Mouse (Mus musculus) kidney, embryonic 14.5 days (tissue): ENCODE measurements around the gene Pagr1a. TPM values are rescaled to one million over a fixed set of nuclear protein-coding genes. Genes with fewer than 3 reads are reported as not detected.
A peak's percentile ranks its signal among the peaks of the same experiment; 100 is the strongest.

ENCODE experiments used
- ATAC-seq: fragments of 200-750 bp; cut with Nextera tagmentation; 2 replicates; pipeline ENCODE4 v1.8.0; 2017; ENCODE audit warnings: moderate number of reproducible peaks, mild to moderate bottlenecking, moderate TSS enrichment, moderate library complexity; ENCODE audit not compliant: low FRiP score, low TSS enrichment
- H3K27ac ChIP-seq: fragments of 300-500 bp; sonication (generic); 2 replicates; pipeline ENCODE4 v1.5.1; 2014; ENCODE audit warnings: low read depth, mild to moderate bottlenecking, low read length, moderate library complexity, mixed read lengths
- H3K27me3 ChIP-seq: fragments of 300-500 bp; sonication (generic); 2 replicates; pipeline ENCODE4 v1.6.1; 2014; ENCODE audit warnings: mild to moderate bottlenecking, low read length; ENCODE audit not compliant: control insufficient read depth, insufficient read depth
- H3K36me3 ChIP-seq: fragments of 300-500 bp; sonication (generic); 2 replicates; pipeline ENCODE4 v1.6.1; 2014; ENCODE audit warnings: low read length, mixed read lengths; ENCODE audit not compliant: control insufficient read depth, insufficient read depth
- H3K4me1 ChIP-seq: fragments of 300-500 bp; sonication (generic); 2 replicates; pipeline ENCODE4 v1.6.1; 2014; ENCODE audit warnings: low read length, mixed read lengths; ENCODE audit not compliant: control insufficient read depth, insufficient read depth
- H3K4me2 ChIP-seq: fragments of 300-500 bp; sonication (generic); replicated peaks from 2 replicates; pipeline ENCODE4 v1.6.1; 2014; ENCODE audit warnings: low read depth, mild to moderate bottlenecking, low read length
- H3K4me3 ChIP-seq: fragments of 300-500 bp; sonication (generic); 2 replicates; pipeline ENCODE4 v1.5.1; 2014; ENCODE audit warnings: mild to moderate bottlenecking, low read length
- H3K9ac ChIP-seq: fragments of 300-500 bp; sonication (generic); 2 replicates; pipeline ENCODE4 v1.6.1; 2014; ENCODE audit warnings: low read depth, mild to moderate bottlenecking, low read length, moderate library complexity
- H3K9me3 ChIP-seq: fragments of 300-500 bp; sonication (generic); 2 replicates; pipeline ENCODE4 v1.6.1; 2016; ENCODE audit warnings: low read length; ENCODE audit not compliant: control insufficient read depth
- WGBS: fragments of 180-500 bp; shearing (Covaris S2); extraction: QIAGEN DNeasy Blood & Tissue Kit; methylation state at CpG from one replicate; pipeline ENCODE4 v1.1.7; 2014; 5-methylcytosine and 5-hydroxymethylcytosine counted together
- polyA plus RNA-seq: library from polyadenylated mRNA; unstranded; fragments of >200 nt; fragmentation: Nextera tagmentation; extraction: Ambion mirVana; gene quantifications from 2 replicates; pipeline ENCODE4 v1.2.1, GENCODE M21; 2014

Gene Pagr1a
- polyA plus RNA-seq, 1 experiment from 2014 or later: 41.3 TPM

- Histone ChIP-seq H3K4me2 (no peak overlapping the region), H3K27ac (no peak overlapping the region), H3K36me3 (peaks cover 17% of the 10 kb centered on the region), H3K9ac (no peak overlapping the region), H3K4me3 (no peak overlapping the region), H3K4me1 (peaks cover 24% of the 10 kb centered on the region), H3K27me3 (no peaks in the 10 kb centered on the region), H3K9me3 (no peaks in the 10 kb centered on the region)
- no peak for ATAC-seq
- 98% methylated on average over 2 of the region's 2 CpGs for WGBS
These were observed 6.1 kb downstream of the Pagr1a start for GRCm38 (mm10) chr7:127011051-127011450.

- no peak for ATAC-seq
- H3K4me1 ChIP-seq: peaks cover 12% of the 10 kb centered on the region
- 76% methylated on average over 17 of the region's 17 CpGs for WGBS
- no peak overlapping the region for H3K9ac ChIP-seq
- H3K27ac ChIP-seq: peak overlapping the region; percentile 77; the same call in 1 of the 2 replicates
- no peak overlapping the region for H3K4me2 ChIP-seq
- H3K36me3 ChIP-seq: peaks cover 10% of the 10 kb centered on the region; the same call in 1 of the 2 replicates
- H3K4me3 ChIP-seq: no peak overlapping the region
- no peaks in the 10 kb centered on the region for H3K27me3 ChIP-seq
- no peaks in the 10 kb centered on the region for H3K9me3 ChIP-seq
These were observed 7.7 kb downstream of the Pagr1a start for GRCm38 (mm10) chr7:127009307-127010085.

DNA sequence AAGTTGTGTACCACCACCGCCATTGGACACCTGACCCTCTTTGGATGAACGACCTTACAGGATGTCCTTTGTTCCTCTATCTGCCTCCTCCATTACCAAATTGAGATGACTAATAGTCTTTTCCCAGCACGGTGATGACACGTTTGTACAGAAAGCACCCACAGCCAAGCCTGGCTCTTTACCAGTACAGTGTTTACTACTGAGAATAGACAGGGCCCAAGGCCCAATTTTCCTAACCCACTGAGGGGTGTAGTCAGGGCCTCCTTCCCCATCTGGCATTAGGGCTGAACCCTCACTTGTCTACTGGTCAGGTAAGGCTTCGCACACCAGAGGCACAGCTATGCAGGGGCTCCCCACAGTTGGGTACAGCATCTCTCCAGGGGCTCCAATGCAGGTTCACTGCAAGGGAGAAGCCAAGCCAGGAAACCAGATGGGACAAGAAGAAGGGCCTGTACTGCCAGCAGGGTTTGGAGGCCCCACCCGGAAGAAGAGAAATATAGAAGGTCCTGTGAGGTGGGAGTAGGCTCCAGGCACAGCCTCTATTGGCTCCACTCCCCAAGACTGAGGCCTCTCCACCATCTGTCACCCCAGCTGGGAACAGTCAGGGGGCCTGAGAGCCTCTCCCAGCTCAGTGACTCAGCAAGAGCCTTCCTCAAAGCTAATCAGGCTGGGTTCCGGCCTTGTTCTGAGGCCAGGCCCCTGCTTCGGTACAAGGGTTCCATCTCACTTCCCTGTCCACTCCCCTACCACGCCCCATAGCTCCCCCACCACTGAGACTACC, 8.7 kb downstream of the Pagr1a start:
- 46% methylated on average over 8 of the region's 9 CpGs for WGBS
- peak overlapping the region; percentile 77; the same call in 1 of the 2 replicates for H3K27ac ChIP-seq
- H3K4me2 ChIP-seq: no peak overlapping the region
- H3K9me3 ChIP-seq: no peaks in the 10 kb centered on the region
- peak overlapping the region; percentile 45 for H3K9ac ChIP-seq
- H3K4me3 ChIP-seq: no peak overlapping the region
- no peaks in the 10 kb centered on the region for H3K27me3 ChIP-seq
- peak; percentile 83 for ATAC-seq
- peaks cover 10% of the 10 kb centered on the region; the same call in 1 of the 2 replicates for H3K36me3 ChIP-seq
- H3K4me1 ChIP-seq: peaks cover 9% of the 10 kb centered on the region

GRCm38 (mm10) chr7:127007313-127008024, 9.7 kb downstream of the Pagr1a start:
- H3K27me3 ChIP-seq: no peaks in the 10 kb centered on the region
- H3K4me1 ChIP-seq: peaks cover 9% of the 10 kb centered on the region
- no peak overlapping the region for H3K4me2 ChIP-seq
- ATAC-seq: no peak
- H3K36me3 ChIP-seq: peaks cover 4% of the 10 kb centered on the region; the same call in 1 of the 2 replicates
- H3K4me3 ChIP-seq: no peak overlapping the region
- WGBS: 86% methylated on average over 6 of the region's 6 CpGs
- H3K9me3 ChIP-seq: no peaks in the 10 kb centered on the region
- no peak overlapping the region for H3K27ac ChIP-seq
- H3K9ac ChIP-seq: no peak overlapping the region

- ATAC-seq: no peak
- WGBS: 88% methylated on average over 4 of the region's 4 CpGs
- peaks cover 4% of the 10 kb centered on the region for H3K4me1 ChIP-seq
These were observed 12.9 kb downstream of the Pagr1a start for GRCm38 (mm10) chr7:127004122-127004875.

DNA sequence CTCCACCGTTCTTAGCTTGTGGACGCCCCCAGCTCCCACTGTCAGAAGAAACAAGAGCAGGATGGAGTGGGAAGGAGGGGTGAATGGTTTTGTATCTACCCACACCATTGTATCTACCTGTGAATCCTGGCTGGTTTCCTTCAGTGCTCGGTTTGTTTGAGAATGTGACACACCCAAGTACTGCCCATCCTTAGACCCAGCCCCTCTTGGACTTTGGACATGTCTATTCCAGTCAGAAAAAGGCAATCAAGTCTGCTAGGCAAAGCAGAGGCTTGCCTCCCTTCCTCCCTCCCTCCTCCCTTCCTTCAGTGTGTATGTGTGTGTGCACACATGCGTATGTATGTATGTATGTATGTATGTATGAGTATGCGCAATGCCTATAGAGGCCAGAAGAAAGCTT, 13.5 kb downstream of the Pagr1a start:
- Histone ChIP-seq H3K9ac (no peak overlapping the region), H3K27me3 (no peaks in the 10 kb centered on the region), H3K4me2 (no peak overlapping the region), H3K36me3 (no peaks in the 10 kb centered on the region), H3K9me3 (no peaks in the 10 kb centered on the region), H3K4me1 (peaks cover 4% of the 10 kb centered on the region), H3K4me3 (no peak overlapping the region), H3K27ac (no peak overlapping the region)
- no peak for ATAC-seq
- 87% methylated on average over 5 of the region's 5 CpGs for WGBS

More at GRCm38 (mm10) chr7:127004122-127004875, 12.9 kb downstream of the Pagr1a start:
- Histone ChIP-seq H3K27ac (no peak overlapping the region), H3K9me3 (no peaks in the 10 kb centered on the region), H3K9ac (no peak overlapping the region), H3K36me3 (no peaks in the 10 kb centered on the region), H3K4me2 (no peak overlapping the region), H3K4me3 (no peak overlapping the region), H3K27me3 (no peaks in the 10 kb centered on the region)

- Histone ChIP-seq H3K4me3 (no peak overlapping the region), H3K27ac (no peak overlapping the region), H3K4me2 (no peak overlapping the region), H3K27me3 (no peaks in the 10 kb centered on the region), H3K36me3 (no peaks in the 10 kb centered on the region), H3K9me3 (no peaks in the 10 kb centered on the region), H3K4me1 (no peaks in the 10 kb centered on the region), H3K9ac (no peak overlapping the region)
- WGBS: 73% methylated on average over 10 of the region's 10 CpGs
- no peak for ATAC-seq
These were observed 17.6 kb downstream of the Pagr1a start for GRCm38 (mm10) chr7:126999568-126999967.

DNA sequence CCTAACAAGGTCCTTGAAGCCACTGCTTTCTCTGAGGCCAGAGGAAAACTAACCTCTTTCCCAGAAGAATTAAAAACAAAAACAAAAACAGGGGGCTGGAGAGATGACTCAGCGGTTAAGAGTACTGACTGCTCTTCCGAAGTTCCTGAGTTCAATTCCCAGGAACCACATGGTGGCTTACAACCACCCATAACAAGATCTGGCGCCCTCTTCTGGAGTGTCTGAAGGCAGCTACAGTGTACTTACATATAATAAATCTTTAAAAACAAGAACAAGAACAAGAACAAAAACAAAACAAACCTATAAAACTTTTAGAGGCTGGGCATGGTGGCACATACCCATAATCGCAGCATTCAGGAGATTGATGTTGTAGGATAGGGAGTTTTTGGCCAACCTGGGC, 20.7 kb downstream of the Pagr1a start:
- H3K4me3 ChIP-seq: no peak overlapping the region
- H3K9ac ChIP-seq: no peak overlapping the region
- H3K4me1 ChIP-seq: no peaks in the 10 kb centered on the region
- H3K27ac ChIP-seq: no peak overlapping the region
- no peak for ATAC-seq
- H3K27me3 ChIP-seq: no peaks in the 10 kb centered on the region
- no peaks in the 10 kb centered on the region for H3K36me3 ChIP-seq
- WGBS: 86% methylated on average over 4 of the region's 4 CpGs
- H3K9me3 ChIP-seq: no peaks in the 10 kb centered on the region
- H3K4me2 ChIP-seq: no peak overlapping the region
